Mouse (Mus musculus) thymus, adult 2 months (tissue): ENCODE results near the gene Med12l. TPM values are rescaled to one million over a fixed set of nuclear protein-coding genes. Genes with fewer than 3 reads are reported as not detected.

Source experiments
- DNase-seq: peaks from one replicate; pipeline ENCODE4 v3.0.0; 2021
- H3K27ac ChIP-seq: fragments of 200-500 bp; 2 replicates; pipeline ENCODE4 v1.5.1; 2012; ENCODE audit warnings: low read length, control low read depth; ENCODE audit not compliant: control insufficient read depth, insufficient read depth
- H3K27me3 ChIP-seq: fragments of 200-500 bp; 2 replicates; pipeline ENCODE4 v1.6.1; 2012; ENCODE audit warnings: mild to moderate bottlenecking, low read length, moderate library complexity, mixed read lengths; ENCODE audit not compliant: control insufficient read depth, insufficient read depth
- H3K36me3 ChIP-seq: fragments of 200-500 bp; 2 replicates; pipeline ENCODE4 v1.6.1; 2012; ENCODE audit warnings: mild to moderate bottlenecking, low read length, moderate library complexity; ENCODE audit not compliant: control insufficient read depth, insufficient read depth
- H3K4me1 ChIP-seq: fragments of 200-500 bp; replicated peaks from 2 replicates; pipeline ENCODE4 v1.6.1; 2012; ENCODE audit warnings: low read length; ENCODE audit not compliant: control insufficient read depth, insufficient read depth
- H3K4me3 ChIP-seq: fragments of 200-500 bp; 2 replicates; pipeline ENCODE4 v1.5.1; 2012; ENCODE audit warnings: mild to moderate bottlenecking, low read length, control low read depth, moderate library complexity; ENCODE audit not compliant: control insufficient read depth, insufficient read depth
- CTCF ChIP-seq: fragments of 200-500 bp; IDR thresholded peaks from 2 replicates; pipeline ENCODE4 v1.5.1; 2012; ENCODE audit warnings: mild to moderate bottlenecking, control low read depth, low read length, moderate library complexity, borderline replicate concordance; ENCODE audit not compliant: control insufficient read depth, poor library complexity, insufficient read depth; ENCODE audit errors: extremely low read depth
- POLR2A ChIP-seq: fragments of 200-500 bp; IDR thresholded peaks from 2 replicates; pipeline ENCODE4 v1.6.1; 2012; ENCODE audit warnings: mild to moderate bottlenecking, low read length, control low read depth, moderate library complexity; ENCODE audit not compliant: control insufficient read depth, poor library complexity, insufficient read depth; ENCODE audit errors: extremely low read depth
- WGBS: fragments of 180-500 bp; shearing (Covaris S2); methylation state at CpG from one replicate; pipeline ENCODE4 v1.1.7; 2018; 5-methylcytosine and 5-hydroxymethylcytosine counted together
- polyA plus RNA-seq: library from polyadenylated mRNA; depleted of rRNA; stranded (reverse); fragments of >200 nt; gene quantifications from 2 replicates; pipeline ENCODE4 v1.2.3, GENCODE M21; 2012

Gene Med12l
- polyA plus RNA-seq, 1 experiment = 3.3 TPM

DNA sequence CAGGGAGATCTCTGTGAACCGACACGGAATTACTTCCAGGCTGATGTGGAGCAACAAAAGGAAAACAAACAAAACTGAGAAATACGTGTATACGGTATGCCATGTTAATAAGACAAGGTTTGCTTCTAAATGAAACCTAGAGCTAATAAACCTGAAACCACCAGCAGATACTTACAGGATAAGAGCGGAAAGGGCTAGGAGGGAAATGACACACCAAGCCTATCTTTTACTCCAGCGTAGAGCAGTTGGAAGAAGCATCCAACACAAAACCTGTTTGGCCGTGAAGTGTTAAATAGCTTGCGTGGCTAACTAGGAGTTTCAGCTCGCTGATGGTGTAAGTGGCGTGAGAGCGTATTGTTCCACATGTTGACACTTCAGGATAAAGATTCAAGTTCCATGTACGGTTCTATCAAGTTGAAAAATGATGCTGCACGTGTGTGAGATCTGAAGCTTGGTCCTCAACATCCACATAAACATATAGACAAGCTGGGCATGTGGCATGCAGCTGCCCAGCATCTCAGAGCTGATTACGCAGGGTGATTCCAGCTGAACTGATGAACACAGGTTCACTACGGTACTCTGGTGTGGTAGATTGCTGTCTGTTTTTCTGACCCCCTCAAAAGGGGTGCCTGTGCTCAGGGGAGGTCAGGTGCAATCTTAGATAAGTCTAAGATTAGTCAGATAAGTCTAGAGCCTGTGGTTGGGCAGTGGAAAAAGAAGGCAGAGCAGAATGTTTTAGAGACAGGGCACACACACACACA is 21.6 kb upstream of the Med12l start:
- Histone ChIP-seq H3K4me3 (no peak overlapping the region), H3K27me3 (no peaks in the 10 kb centered on the region), H3K36me3 (no peaks in the 10 kb centered on the region), H3K27ac (no peak overlapping the region), H3K4me1 (peaks cover 4% of the 10 kb centered on the region; the same call in 1 of the 2 replicates)
- no peak for TF ChIP-seq POLR2A
- TF ChIP-seq CTCF = no peak
- DNase-seq = no peak
- 36% methylated on average over 15 of the region's 15 CpGs for WGBS

DNA sequence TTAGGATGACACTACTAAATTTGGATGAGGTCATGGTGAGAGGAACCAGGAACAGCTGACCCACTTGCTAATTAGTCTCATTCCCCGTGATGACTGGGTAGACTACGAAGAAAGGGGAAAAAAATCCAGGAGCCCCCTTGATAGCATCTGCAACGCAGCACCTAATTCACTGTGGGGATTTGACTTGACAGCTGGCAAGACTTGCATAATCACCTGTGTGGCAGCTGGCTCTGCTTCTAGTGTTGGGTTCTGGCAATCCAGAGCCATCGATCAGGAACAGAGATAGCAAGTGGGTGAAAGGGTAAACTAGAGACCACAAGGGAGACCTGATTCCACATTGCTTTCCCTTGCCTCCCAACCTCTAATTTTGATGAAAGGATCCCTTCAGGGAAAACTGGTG is 19.8 kb upstream of the Med12l start:
- Histone ChIP-seq H3K27me3 (no peaks in the 10 kb centered on the region), H3K4me1 (peaks cover 4% of the 10 kb centered on the region; the same call in 1 of the 2 replicates), H3K4me3 (no peak overlapping the region), H3K27ac (no peak overlapping the region), H3K36me3 (no peaks in the 10 kb centered on the region)
- TF ChIP-seq CTCF (no peak), POLR2A (no peak)
- no peak for DNase-seq
- 69% methylated on average over 4 of the region's 4 CpGs for WGBS

DNA sequence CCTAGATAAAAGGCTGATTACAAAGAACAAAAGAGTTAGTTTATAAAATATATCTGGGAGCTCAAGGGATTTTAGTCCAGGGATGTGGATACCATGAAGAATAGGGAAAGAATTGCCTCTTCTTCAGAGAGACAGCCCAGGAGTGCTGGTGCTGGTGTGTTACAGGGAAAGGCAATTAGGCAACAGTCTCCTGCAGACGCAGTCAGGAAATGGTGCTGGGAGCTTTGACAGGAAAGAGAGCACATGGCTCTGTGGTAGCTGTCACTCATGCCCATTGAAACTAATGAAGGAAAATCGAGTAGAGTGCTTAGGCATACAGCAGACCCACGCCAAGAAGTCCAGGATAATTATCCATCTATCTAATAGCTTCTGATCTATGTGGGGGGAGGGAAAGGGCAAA is 16.3 kb upstream of the Med12l start:
- no peaks in the 10 kb centered on the region for H3K36me3 ChIP-seq
- 34% methylated on average over 3 of the region's 3 CpGs for WGBS
- H3K27me3 ChIP-seq = no peaks in the 10 kb centered on the region
- no peak for DNase-seq
- H3K4me1 ChIP-seq = no peaks in the 10 kb centered on the region
- TF ChIP-seq POLR2A = no peak
- TF ChIP-seq CTCF = no peak
- H3K27ac ChIP-seq = no peak overlapping the region
- H3K4me3 ChIP-seq = no peak overlapping the region

DNA sequence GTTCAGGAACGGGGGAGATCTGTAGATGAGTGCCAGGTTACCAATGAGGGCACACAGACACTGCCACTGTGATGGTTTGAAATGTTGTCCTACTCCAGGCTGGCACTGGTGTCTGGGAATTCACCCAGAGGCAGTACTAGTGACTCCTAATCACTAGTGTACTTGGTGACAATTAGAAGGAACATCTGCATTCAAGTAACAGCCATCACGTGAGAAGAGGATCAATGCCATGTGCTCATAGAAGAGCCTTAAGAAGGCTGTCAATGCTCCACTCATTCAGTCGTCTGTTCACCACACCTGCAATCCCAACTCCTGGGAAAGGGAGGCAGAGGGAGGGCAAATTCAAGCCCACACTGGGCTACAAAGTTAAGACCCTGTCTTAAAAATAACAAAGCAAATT is 15.1 kb upstream of the Med12l start:
- Histone ChIP-seq H3K27me3 (no peaks in the 10 kb centered on the region), H3K27ac (no peak overlapping the region), H3K4me1 (no peaks in the 10 kb centered on the region), H3K4me3 (no peak overlapping the region), H3K36me3 (no peaks in the 10 kb centered on the region)
- no peak for DNase-seq
- TF ChIP-seq POLR2A (no peak), CTCF (no peak)
- WGBS = 85% methylated on average over 3 of the region's 3 CpGs

DNA sequence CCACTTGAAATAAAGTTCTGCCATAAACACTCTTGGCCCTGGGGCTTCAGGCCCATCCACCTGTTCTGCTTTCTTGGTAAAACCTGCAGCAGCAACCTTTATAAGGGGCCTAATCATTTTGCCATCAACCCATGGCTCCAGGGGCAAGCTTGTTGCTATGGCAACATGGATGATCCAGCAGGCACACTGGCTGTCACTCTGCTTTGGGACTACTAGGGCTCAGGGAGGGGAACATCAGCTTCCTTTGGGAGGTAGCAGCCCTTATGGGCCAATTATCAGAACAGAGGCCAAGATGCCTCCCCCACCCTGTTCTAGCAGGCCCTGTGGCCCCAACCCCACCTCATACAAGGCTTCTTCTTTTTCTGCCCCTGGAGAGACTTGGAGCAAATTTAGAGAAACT is 13.5 kb upstream of the Med12l start:
- no peaks in the 10 kb centered on the region for H3K27me3 ChIP-seq
- TF ChIP-seq CTCF (no peak), POLR2A (no peak)
- no peak for DNase-seq
- no peak overlapping the region for H3K27ac ChIP-seq
- no peak overlapping the region for H3K4me3 ChIP-seq
- H3K36me3 ChIP-seq = no peaks in the 10 kb centered on the region
- H3K4me1 ChIP-seq = no peaks in the 10 kb centered on the region

DNA sequence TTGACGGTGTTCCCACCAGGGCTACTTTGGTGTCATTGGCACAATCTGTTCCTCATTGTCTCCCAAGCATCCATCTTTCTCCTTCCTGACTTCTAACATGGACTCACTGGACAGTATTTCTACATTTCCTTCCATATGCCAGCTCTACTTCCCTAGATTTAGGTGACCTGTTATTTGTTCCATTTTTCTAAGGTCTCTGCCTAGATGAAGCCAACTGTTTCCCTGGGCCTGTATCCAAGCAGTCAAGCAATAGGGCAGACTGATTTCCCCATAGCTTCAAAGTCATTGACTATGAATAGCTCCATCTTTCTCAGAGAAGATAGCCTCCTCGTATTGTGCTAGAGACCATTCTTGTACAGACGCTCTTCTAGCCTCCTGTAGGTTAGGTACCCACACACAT is 12.0 kb upstream of the Med12l start:
- Histone ChIP-seq H3K27ac (no peak overlapping the region), H3K27me3 (no peaks in the 10 kb centered on the region), H3K4me1 (no peaks in the 10 kb centered on the region), H3K4me3 (no peak overlapping the region), H3K36me3 (no peaks in the 10 kb centered on the region)
- WGBS = 99% methylated on average over 3 of the region's 3 CpGs
- DNase-seq = no peak
- TF ChIP-seq CTCF (no peak), POLR2A (no peak)
